Mouse (Mus musculus) 416B (cell line): Measurements from ENCODE around the gene Ano6.

Experiments used
- DNase-seq: peaks from one replicate; pipeline ENCODE4 v3.0.0; 2011; ENCODE audit warnings: low read depth

Ano6 gene

DNA sequence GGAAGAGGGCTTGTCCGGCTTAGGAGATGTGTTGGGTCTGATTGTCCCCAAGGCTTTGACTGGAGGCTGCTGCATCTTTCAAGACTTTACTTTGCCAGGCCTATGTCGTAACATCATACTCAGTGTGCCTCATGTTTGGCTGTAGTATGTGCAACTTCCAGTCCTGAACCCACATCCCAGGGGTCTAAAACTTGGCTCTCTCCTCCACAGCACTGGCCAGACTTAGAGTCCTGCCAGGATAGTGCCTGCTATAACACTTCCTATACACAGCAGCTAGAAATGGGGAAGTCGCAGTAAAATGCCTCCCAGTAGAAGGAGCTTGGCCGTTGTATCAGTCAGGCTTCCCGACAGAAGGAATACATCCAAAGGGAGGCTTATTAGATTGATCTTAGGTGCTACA, 21.9 kb upstream of the Ano6 start:
- DNase-seq, result no peak

- no peak for DNase-seq
Measured at GRCm38 (mm10) chr15:95769576-95769975, 21.1 kb upstream of the Ano6 start.

DNA sequence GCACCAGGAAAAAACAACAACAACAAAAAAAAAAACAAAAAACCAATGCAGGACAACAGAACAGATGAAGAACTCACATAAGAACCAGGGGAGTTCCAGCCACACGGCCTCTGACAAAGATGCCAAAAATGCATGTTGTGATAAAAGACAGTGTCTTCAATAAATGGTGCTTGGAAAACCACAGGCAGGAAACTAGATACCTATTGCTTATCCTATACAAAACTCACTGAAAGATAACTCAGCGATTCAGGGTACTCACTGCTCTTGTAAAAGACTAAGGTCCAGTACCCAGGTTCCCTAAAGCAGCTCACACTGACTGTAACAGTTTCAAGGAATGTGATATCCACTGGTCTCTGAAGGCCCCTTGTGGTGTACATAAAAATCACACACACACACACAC, 20.3 kb upstream of the Ano6 start:
- DNase-seq, result no peak

DNA sequence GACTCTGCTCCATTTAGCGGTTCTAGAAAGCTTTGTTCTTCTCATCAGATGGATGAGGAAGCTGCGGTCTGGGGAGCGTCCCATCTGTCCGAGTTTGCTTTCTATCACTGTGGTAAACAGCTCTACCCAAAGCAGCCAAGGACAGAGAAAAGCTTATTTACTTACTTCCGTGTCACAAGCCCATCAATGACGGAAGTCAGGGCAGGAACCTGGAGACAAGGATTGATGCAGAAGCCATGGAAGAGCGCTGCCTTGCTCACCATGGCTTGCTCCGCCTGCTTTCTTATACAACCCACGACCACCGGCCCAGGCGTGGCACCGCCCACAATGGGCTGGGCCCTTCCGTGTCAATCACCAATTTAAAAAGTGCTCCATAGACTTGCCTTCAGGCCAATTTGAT, 18.3 kb upstream of the Ano6 start:
- DNase-seq, result no peak

DNA sequence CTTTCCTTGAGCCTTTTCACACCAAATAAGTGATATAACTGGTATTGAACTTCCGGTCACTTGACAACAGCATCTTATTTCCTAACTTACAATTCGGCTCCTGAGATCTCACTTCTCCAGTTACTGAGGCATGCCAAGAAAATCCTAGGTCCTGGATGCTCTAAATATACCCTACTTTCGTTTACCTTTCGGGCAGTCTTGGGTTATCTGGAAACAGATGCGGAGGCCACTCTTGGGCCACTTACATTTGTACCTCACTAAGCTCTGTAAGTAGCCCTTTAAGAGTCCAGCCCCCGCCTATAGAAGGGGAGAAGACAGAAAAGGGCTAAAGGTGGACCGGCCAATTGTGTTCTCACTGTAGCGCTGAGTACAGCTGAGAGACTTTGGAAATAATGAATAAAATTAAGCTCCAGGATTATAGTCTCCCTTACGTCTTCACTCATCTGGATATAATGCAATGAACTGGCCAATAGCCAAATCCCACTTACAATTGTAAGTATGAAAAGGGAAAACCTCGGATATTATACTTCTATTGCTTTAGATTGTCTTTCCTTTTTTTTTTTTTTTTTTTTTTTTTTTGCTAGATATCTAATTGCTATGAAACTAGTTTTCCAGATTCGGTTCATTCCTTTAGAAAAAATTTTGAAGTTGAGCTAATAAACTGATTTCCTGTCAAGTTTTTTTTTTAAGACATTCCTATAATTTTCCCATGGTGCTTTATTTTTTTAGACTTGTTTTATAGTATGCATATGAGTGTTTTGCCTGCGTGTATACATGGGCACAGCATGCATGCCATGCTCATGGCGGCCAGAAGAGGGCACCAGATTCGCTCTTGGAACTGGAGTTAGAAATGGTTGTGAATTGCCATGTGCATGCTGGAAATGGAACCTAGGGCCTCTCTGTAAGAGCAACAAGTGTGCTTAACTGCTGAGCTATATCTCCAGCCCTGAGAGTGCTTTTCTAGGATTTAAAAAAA, 17.5 kb upstream of the Ano6 start:
- peak; percentile 82 for DNase-seq

DNA sequence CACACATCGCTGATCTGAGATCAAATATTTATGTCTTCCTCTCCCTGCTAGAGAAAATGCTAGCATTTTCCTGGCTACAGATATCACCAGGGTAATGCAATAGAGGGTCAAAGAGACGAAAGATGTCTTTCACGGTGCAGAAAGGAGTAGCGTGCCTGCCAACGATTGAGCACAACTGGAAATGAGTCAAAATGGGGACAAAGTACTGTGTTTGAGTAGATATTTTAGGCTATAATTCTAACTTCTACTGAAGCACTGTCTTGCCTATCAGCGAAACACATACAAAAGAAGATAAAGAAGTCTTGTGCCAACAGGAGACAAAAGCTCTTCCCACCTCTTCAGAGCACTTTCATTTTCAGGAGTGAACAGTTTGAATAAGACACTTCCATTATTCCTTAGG, 16.4 kb upstream of the Ano6 start:
- DNase-seq, result no peak

GRCm38 (mm10) chr15:95774674-95775414, 15.8 kb upstream of the Ano6 start:
- DNase-seq, result no peak

GRCm38 (mm10) chr15:95777743-95778142, 12.9 kb upstream of the Ano6 start:
- DNase-seq, result no peak

- DNase-seq, result no peak
Measured at GRCm38 (mm10) chr15:95778710-95779109, 11.9 kb upstream of the Ano6 start.

DNA sequence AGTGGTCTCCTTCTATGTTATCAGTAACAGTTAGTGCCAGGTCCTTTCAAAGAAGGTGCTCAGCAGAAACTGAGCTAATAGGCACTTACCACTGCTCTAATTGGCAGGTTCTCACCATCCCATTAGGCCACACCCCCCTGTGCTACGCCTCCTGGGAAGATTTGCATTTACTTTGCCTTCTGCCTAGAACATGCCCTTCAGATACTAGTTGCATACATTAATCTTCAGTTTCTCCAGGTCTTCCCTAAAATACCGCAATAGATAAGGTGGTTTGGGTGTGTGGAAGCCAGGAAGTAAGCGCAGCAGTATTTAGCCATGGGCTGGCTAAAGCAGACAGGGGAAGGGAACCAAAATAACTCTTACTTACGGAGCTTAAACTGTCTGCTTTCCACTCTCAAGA, 4.0 kb upstream of the Ano6 start:
- no peak for DNase-seq

- no peak for DNase-seq
Measured at GRCm38 (mm10) chr15:95787578-95787977, 3.1 kb upstream of the Ano6 start.

- peak; percentile 61 for DNase-seq
Measured at GRCm38 (mm10) chr15:95789562-95790528, 798 bp upstream of the Ano6 start.

- DNase-seq, result peak; percentile 45
Measured at GRCm38 (mm10) chr15:95791141-95791791, 623 bp downstream of the Ano6 start.

DNA sequence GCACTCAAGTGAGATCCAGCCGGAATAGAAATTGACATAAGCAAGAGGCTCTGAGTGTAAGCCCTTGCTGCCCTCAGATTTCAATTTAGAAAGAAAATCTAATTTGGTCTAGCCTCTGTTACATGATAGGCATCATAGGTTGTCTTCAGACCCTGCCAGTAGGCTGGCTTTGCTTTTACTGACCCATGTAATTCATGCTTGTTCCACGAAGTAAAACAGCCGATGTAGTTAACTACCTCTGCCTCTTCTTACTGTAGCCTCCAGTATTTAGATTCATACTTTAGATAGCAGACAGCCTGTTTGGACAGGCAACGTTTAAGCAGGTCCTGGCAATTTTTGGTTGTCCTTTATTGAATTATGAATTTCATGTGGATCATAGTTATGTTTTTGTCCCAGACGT, 1.2 kb downstream of the Ano6 start:
- DNase-seq, result peak; percentile 46

DNA sequence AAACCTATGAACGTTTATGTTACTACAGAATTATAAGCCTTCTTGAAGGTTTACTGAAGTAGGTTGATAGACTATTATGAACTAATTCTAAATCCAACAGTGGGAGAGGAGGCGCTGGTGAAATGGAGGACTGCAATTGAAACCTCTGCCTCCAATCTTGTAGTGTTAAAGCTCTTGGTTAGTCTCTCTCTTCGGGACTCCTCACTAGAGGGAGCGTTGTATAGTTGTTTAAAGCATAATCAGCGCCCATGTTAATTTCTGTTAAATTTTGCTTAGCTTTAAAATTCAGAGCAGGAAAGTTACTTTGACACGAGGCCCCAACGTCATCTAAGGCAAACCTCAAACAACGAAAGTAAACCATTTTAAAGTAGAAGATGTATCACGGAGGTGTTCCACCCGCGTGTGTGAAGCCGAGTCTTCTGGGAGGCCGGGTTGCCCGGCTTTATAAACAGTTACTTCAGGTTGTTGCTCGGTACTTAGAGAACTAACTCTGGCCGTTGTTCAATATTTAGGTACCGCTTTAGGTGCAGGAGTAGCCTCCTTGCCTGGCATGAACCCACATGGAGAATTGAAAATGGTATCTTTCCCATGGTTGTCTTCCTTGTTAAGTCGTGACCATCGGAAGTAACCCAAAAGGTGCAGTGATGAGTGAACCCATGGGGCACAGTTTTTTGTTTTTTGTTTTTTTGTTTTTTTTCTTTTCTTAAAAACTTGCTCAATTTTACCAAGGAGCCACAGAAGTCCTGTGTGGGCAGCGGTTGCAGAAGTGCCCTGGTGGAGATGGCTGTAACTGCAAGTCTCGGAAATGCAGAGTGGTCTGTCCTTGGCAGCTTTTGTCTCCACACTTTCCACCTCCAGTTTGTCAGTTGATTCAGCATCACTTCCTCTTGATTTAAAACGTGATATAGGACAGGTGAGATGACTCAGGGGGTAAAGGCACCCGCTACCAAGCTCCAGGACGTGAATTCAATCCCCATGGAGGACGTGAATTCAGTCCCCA, 1.9 kb downstream of the Ano6 start:
- peak; percentile 69 for DNase-seq

DNA sequence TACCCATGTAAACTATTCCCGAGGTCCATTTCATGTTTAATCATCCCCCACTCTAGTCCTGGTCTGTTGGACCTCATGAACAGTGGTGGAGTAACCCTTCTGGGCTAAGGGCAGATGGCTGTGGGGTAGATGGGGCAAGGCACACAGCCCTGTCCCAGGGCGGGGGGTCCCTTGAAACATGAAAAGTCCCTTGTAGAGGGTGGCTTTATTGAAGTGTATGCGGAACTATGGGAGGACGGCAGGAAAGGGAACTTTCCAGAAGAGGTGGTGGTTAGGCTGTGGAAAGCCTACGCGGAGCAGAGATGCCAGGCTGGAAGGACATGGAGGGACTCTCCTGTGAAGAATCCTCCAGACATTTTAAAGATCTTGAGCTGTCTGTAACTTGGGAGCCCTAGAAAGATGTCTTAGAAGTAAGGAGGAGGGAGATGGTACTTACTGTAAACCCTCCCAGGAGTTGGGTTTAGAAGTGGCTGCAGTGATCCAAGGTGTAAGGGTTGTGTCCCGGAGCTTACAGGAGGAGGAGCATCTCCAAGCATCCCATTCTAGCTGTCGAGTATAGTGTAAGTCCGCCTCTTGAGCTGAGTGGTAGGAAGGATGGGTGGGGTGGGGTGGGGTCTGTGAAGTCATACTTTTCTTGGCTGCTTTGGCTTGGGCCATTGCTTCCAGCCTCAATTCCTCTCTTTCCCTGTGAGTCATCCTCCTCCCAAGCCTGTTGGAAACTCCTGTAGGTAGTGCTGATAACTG, 3.3 kb downstream of the Ano6 start:
- DNase-seq, result no peak

- DNase-seq, result peak; percentile 51
Measured at GRCm38 (mm10) chr15:95794611-95795565, 4.2 kb downstream of the Ano6 start.

DNA sequence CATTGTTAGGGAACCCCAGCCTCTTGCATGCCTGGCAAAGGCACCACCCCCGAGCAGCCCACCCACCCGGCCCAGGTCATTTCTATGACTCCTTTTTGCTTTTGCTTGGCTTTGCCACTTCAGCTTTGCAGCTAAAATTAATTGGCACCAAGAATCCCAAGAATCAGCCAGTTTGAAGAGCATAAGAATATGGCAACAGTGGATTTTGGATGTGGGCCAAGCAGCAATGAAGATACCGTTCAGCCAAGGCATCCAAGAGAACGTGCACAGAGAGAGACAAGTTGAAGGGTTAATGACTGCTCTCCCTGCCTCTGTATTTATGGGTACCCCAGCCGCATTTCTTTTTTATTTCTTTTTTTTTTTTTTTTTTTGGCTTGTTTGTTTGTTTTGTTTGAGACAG, 5.4 kb downstream of the Ano6 start:
- DNase-seq, result no peak
